Mouse (Mus musculus): ENCODE data around the gene H2afx.

The H2afx gene

GRCm38 (mm10) chr9:44379862-44380261, 45.4 kb downstream of the H2afx start:
- DNase-seq (ENCODE audit: low spot score in 2 of 2): no peak

GRCm38 (mm10) chr9:44384596-44384995, 50.1 kb downstream of the H2afx start:
- no peak for DNase-seq (ENCODE audit: low spot score in 2 of 2)

All from frontal cortex, postnatal 10 days (tissue).